Mouse (Mus musculus) CH12.LX (cell line): ENCODE measurements around the gene Elf5. TPM values are rescaled to one million over a fixed set of nuclear protein-coding genes. Genes with fewer than 3 reads are reported as not detected.

Experiments used
- DNase-seq: peaks from one replicate; pipeline ENCODE4 v3.0.0-alpha.2; 2013; ENCODE audit errors: extremely low read depth
- H3K27ac ChIP-seq: 2 replicates; pipeline ENCODE4 v1.5.1; 2012; ENCODE audit warnings: low read depth, mild to moderate bottlenecking, control low read depth, moderate library complexity; ENCODE audit not compliant: insufficient read depth
- H3K27me3 ChIP-seq: replicated peaks from 2 replicates; pipeline ENCODE3; 2012; ENCODE audit warnings: inconsistent platforms
- H3K36me3 ChIP-seq, 2 experiments: replicated peaks in 1 of 2; 2 replicates each; pipeline versions ENCODE3 to v1.6.1; 2012; ENCODE audit warnings: inconsistent platforms in 1 of 2, low read length in 1 of 2, mild to moderate bottlenecking in 1 of 2, mixed read lengths in 1 of 2, moderate library complexity in 1 of 2; ENCODE audit not compliant: control insufficient read depth in 1 of 2, insufficient read depth in 1 of 2
- H3K4me1 ChIP-seq, 2 experiments: 2 replicates each; pipeline ENCODE4 v1.6.1; 2012; ENCODE audit warnings: inconsistent platforms in 1 of 2, moderate library complexity in 1 of 2; ENCODE audit not compliant: insufficient read depth in 2 of 2, control insufficient read depth in 1 of 2
- H3K4me2 ChIP-seq: 2 replicates; pipeline ENCODE4 v1.6.1; 2012; ENCODE audit warnings: low read depth, mild to moderate bottlenecking, control low read depth; ENCODE audit not compliant: poor library complexity, insufficient read depth, severe bottlenecking
- H3K4me3 ChIP-seq, 3 experiments: fragments of 150-350 bp in 1 of 3; sonication (generic) in 1 of 3; replicated peaks in 1 of 3; 2 replicates each; pipeline versions ENCODE3 to v1.5.1; 2011 to 2012; ENCODE audit warnings: low read depth in 2 of 3, low read length in 2 of 3, mild to moderate bottlenecking in 2 of 3, moderate library complexity in 2 of 3, control low read depth in 1 of 3, improper control_type of control experiment in 1 of 3, inconsistent platforms in 1 of 3, mixed read lengths in 1 of 3; ENCODE audit not compliant: poor library complexity in 1 of 3
- H3K79me2 ChIP-seq: replicated peaks from 2 replicates; pipeline ENCODE4 v1.6.1; 2012; ENCODE audit warnings: mild to moderate bottlenecking, moderate library complexity; ENCODE audit not compliant: control insufficient read depth, poor library complexity, insufficient read depth, severe bottlenecking; ENCODE audit errors: extremely low read depth
- H3K9ac ChIP-seq: 2 replicates; pipeline ENCODE4 v1.6.1; 2012; ENCODE audit warnings: low read depth, mild to moderate bottlenecking, control low read depth, moderate library complexity; ENCODE audit not compliant: insufficient read depth
- H3K9me3 ChIP-seq: replicated peaks from 2 replicates; pipeline ENCODE3; 2012; ENCODE audit warnings: low read length, inconsistent platforms, mixed read lengths
- CHD2 ChIP-seq: IDR thresholded peaks from 2 replicates; pipeline ENCODE4 v1.6.1; 2011; ENCODE audit warnings: low read length, improper control_type of control experiment
- EP300 ChIP-seq: IDR thresholded peaks from 2 replicates; pipeline ENCODE4 v1.6.1; 2011; ENCODE audit warnings: low read length, improper control_type of control experiment
- ETS1 ChIP-seq: conservative IDR thresholded peaks from 2 replicates; pipeline ENCODE4 v1.6.1; 2012; ENCODE audit warnings: low read depth, mild to moderate bottlenecking, inconsistent platforms, low read length, improper control_type of control experiment, moderate library complexity
- GABPA ChIP-seq: IDR thresholded peaks from 2 replicates; pipeline ENCODE4 v1.6.1; 2012; ENCODE audit warnings: low read depth, low read length, improper control_type of control experiment, inconsistent platforms; ENCODE audit not compliant: insufficient replicate concordance
- HCFC1 ChIP-seq: IDR thresholded peaks from 2 replicates; pipeline ENCODE4 v1.6.1; 2012; ENCODE audit warnings: low read depth, mild to moderate bottlenecking, inconsistent platforms, low read length, improper control_type of control experiment
- IRF4 ChIP-seq: IDR thresholded peaks from 2 replicates; pipeline ENCODE4 v1.6.1; 2014; ENCODE audit warnings: low read depth, mild to moderate bottlenecking, inconsistent platforms, low read length, improper control_type of control experiment
- JUN ChIP-seq: IDR thresholded peaks from 2 replicates; pipeline ENCODE4 v1.6.1; 2011; ENCODE audit warnings: low read depth, mild to moderate bottlenecking, low read length, improper control_type of control experiment, moderate library complexity; ENCODE audit not compliant: insufficient read depth
- MXI1 ChIP-seq: IDR thresholded peaks from 2 replicates; pipeline ENCODE4 v1.6.1; 2011; ENCODE audit warnings: mild to moderate bottlenecking, low read depth, low read length, improper control_type of control experiment
- MYC ChIP-seq: IDR thresholded peaks from 2 replicates; pipeline ENCODE4 v1.6.1; 2011; ENCODE audit warnings: low read depth, mild to moderate bottlenecking, improper control_type of control experiment, low read length
- NRF1 ChIP-seq: IDR thresholded peaks from 2 replicates; pipeline ENCODE4 v1.6.1; 2014; ENCODE audit warnings: low read depth, mild to moderate bottlenecking, inconsistent platforms, low read length, improper control_type of control experiment, moderate library complexity
- PAX5 ChIP-seq: IDR thresholded peaks from 2 replicates; pipeline ENCODE4 v1.6.1; 2012; ENCODE audit warnings: low read length, inconsistent platforms, mixed read lengths
- POLR2A ChIP-seq: IDR thresholded peaks from 2 replicates; pipeline ENCODE4 v1.6.1; 2011; ENCODE audit warnings: low read depth, mild to moderate bottlenecking, improper control_type of control experiment, low read length
- RCOR1 ChIP-seq: conservative IDR thresholded peaks from 2 replicates; pipeline ENCODE4 v1.6.1; 2012; ENCODE audit warnings: low read depth, mild to moderate bottlenecking, inconsistent platforms, low read length, improper control_type of control experiment
- UBTF ChIP-seq: IDR thresholded peaks from 2 replicates; pipeline ENCODE4 v1.6.1; 2012; ENCODE audit warnings: low read depth, mild to moderate bottlenecking, inconsistent platforms, low read length, improper control_type of control experiment, moderate library complexity
- USF1 ChIP-seq: IDR thresholded peaks from 2 replicates; pipeline ENCODE4 v1.6.1; 2014; ENCODE audit warnings: low read depth, mild to moderate bottlenecking, inconsistent platforms, low read length, improper control_type of control experiment
- dilution Hi-C: fragments of 300-500 bp; cut with MboI; formaldehyde crosslinking; loops from 2 replicates; pipeline ENCODE4 v1.14.3; 2020; ENCODE audit warnings: low sequenced_read_pairs; ENCODE audit not compliant: extremely low pct_unique_long_range_greater_than_20kb, extremely low pct_ligation_motif_present
- in situ Hi-C: fragments of 300-500 bp; cut with MboI; formaldehyde crosslinking; loops from 3 replicates; pipeline ENCODE4 v1.14.3; 2019; ENCODE audit warnings: low sequenced_read_pairs, low pct_ligation_motif_present, low pct_unique_long_range_greater_than_20kb, mixed read lengths
- polyA plus RNA-seq: library from polyadenylated mRNA; unstranded; fragments of >175 nt; gene quantifications from 2 replicates; pipeline ENCODE4 v1.2.1, GENCODE M21; 2012; ENCODE audit warnings: low read depth; ENCODE audit not compliant: insufficient read length
- total RNA-seq, 2 experiments: library from RNA; depleted of rRNA; stranded (reverse); fragments of 300-350 nt in 1 of 2; fragments of >200 nt in 1 of 2; gene quantifications; 2 replicates each; pipeline ENCODE4 v1.2.3; 2012 to 2014

Gene Elf5
- total and polyA plus RNA-seq, 3 experiments, result not detected

- Histone ChIP-seq H3K4me3 (no peak overlapping the region), H3K9ac (no peak overlapping the region), H3K79me2 (no peaks in the 10 kb centered on the region), H3K4me1 (peaks cover 0 to 7% of the 10 kb centered on the region in 2 experiments; a peak in 1 of 4 replicates), H3K36me3 (peaks cover 48 to 95% of the 10 kb centered on the region in 2 experiments), H3K27me3 (no peaks in the 10 kb centered on the region), H3K4me2 (no peak overlapping the region), H3K9me3 (no peaks in the 10 kb centered on the region), H3K27ac (no peak overlapping the region)
- no peak for DNase-seq
- dilution Hi-C loops (no loop called here), in situ Hi-C loops (loop anchor here (25.0 kb wide), 2 partner anchors 255 to 530 kb away; no protein-coding TSS in a partner anchor)
- no peak for TF ChIP-seq HCFC1
Observed at GRCm38 (mm10) chr2:103457628-103458027, 46.1 kb downstream of the Elf5 start.

DNA sequence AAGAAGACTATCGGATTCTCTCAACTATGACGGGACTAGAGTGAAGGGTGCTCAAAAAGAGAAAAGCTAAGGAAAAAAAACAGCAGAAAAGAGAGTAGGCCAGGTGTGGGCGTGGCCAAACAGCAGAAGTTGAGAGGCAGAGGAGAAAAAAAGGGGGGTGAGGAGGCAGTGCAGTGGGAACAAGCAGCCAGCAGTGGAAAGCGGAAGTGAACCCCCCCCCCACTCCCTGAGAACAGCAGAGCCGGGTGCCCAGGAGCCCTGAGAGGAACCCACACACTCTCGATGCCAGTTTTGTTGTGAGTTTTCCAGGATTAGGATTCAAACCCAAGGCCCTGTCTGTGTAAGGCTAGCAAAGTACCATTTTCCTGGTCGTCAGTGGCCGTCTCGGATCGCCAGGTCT is 47.6 kb downstream of the Elf5 start:
- Histone ChIP-seq H3K4me1 (peaks cover 0 to 7% of the 10 kb centered on the region in 2 experiments; a peak in 1 of 4 replicates), H3K9ac (no peak overlapping the region), H3K27ac (no peak overlapping the region), H3K79me2 (no peaks in the 10 kb centered on the region), H3K4me3 (no peak overlapping the region), H3K27me3 (no peaks in the 10 kb centered on the region), H3K9me3 (no peaks in the 10 kb centered on the region), H3K36me3 (peaks cover 55 to 94% of the 10 kb centered on the region in 2 experiments), H3K4me2 (no peak overlapping the region)
- no peak for TF ChIP-seq CHD2
- TF ChIP-seq MXI1, result no peak
- no peak for TF ChIP-seq EP300
- no peak for TF ChIP-seq MYC
- no peak for TF ChIP-seq RCOR1
- TF ChIP-seq PAX5, result no peak
- TF ChIP-seq ETS1, result no peak
- TF ChIP-seq NRF1, result no peak
- TF ChIP-seq USF1, result no peak
- DNase-seq, result no peak
- in situ Hi-C loops, result loop anchor here (25.0 kb wide), 2 partner anchors 253 to 528 kb away; no protein-coding TSS in a partner anchor
- dilution Hi-C loops, result no loop called here

- no peak overlapping the region for H3K9ac ChIP-seq
- no peak overlapping the region for H3K4me2 ChIP-seq
- H3K36me3 ChIP-seq, result peaks cover 53 to 92% of the 10 kb centered on the region in 2 experiments
Observed at GRCm38 (mm10) chr2:103461210-103461609, 49.7 kb downstream of the Elf5 start.

More at GRCm38 (mm10) chr2:103461210-103461609, 49.7 kb downstream of the Elf5 start:
- Histone ChIP-seq H3K4me3 (no peak overlapping the region), H3K79me2 (no peaks in the 10 kb centered on the region), H3K4me1 (peaks cover 0 to 7% of the 10 kb centered on the region in 2 experiments; a peak in 1 of 4 replicates), H3K27me3 (no peaks in the 10 kb centered on the region), H3K9me3 (no peaks in the 10 kb centered on the region), H3K27ac (no peak overlapping the region)
- dilution Hi-C loops, result no loop called here
- DNase-seq, result no peak
- in situ Hi-C loops, result loop anchor here (25.0 kb wide), 2 partner anchors 251 to 526 kb away; no protein-coding TSS in a partner anchor
- no peak for TF ChIP-seq POLR2A
- no peak for TF ChIP-seq GABPA
- TF ChIP-seq JUN, result no peak
- TF ChIP-seq IRF4, result no peak
- no peak for TF ChIP-seq UBTF
- no peak for TF ChIP-seq MYC
